Mouse (Mus musculus): ENCODE data around the gene Cds1.

DNA sequence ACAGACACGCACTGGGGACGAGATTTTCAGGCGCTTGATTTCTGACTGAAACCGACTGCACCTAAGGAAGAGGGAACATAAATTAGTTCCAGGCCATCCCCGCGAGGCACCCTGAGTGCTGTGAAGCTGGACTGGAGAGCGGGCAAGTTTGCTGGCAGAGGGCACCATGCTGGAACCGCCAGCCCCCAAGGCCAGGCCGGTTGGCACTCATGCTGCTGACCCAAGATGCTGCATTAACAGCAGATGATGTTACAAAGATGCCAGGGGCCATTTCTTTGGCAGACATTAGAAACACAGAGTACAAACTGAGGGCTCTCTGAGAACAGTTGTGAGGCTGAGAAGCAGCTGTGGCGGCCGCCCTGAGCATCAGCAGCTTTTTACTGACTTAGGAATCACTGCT is 71.3 kb downstream of the Cds1 start:
- no peak for TF ChIP-seq SIN3A (IDR thresholded peaks at IDR 0.05; ENCODE audit: low read length)
- no peak for TF ChIP-seq POLR2AphosphoS5 (IDR thresholded peaks at IDR 0.05; ENCODE audit: borderline replicate concordance, low read depth, low read length)
- no peak for TF ChIP-seq ZNF384 (IDR thresholded peaks at IDR 0.05; ENCODE audit: low read depth, low read length)
- no peak for TF ChIP-seq NRF1 (IDR thresholded peaks at IDR 0.05; ENCODE audit: insufficient read depth, low read depth, low read length, poor library complexity, severe bottlenecking)
- no peak for TF ChIP-seq USF1 (IDR thresholded peaks at IDR 0.05; ENCODE audit: low read depth, low read length)
- TF ChIP-seq POLR2AphosphoS2 (IDR thresholded peaks at IDR 0.05; ENCODE audit: low read length): no peak
- TF ChIP-seq USF2 (IDR thresholded peaks at IDR 0.05; ENCODE audit: borderline replicate concordance in 1 of 2, insufficient read depth in 1 of 2, low read depth in 1 of 2, low read length in 2 of 2): no peak
- TF ChIP-seq ZC3H11A (IDR thresholded peaks at IDR 0.05; ENCODE audit: low read depth, low read length): no peak
- no peak for TF ChIP-seq HCFC1 (IDR thresholded peaks at IDR 0.05; ENCODE audit: low read depth, low read length)
- TF ChIP-seq CTCF (IDR thresholded peaks at IDR 0.05 in 2 of 3, conservative IDR thresholded peaks at IDR 0.05 in 1 of 3; ENCODE audit: control insufficient read depth in 1 of 3, insufficient read depth in 1 of 3, low read depth in 2 of 3, low read length in 3 of 3, poor library complexity in 1 of 3, severe bottlenecking in 1 of 3): no peak
- TF ChIP-seq RAD21 (IDR thresholded peaks at IDR 0.05; ENCODE audit: low read depth, low read length): no peak
- no peak for TF ChIP-seq UBTF (IDR thresholded peaks at IDR 0.05; ENCODE audit: borderline replicate concordance, insufficient read depth, low read depth, low read length)

Measured in MEL (cell line).